Mouse (Mus musculus) kidney, embryonic 14.5 days (tissue): ENCODE results near the gene Sclt1. TPM values are rescaled to one million over a fixed set of nuclear protein-coding genes. Genes with fewer than 3 reads are reported as not detected.

Source experiments
- ATAC-seq: fragments of 200-750 bp; cut with Nextera tagmentation; 2 replicates; pipeline ENCODE4 v1.8.0; 2017; ENCODE audit warnings: moderate number of reproducible peaks, mild to moderate bottlenecking, moderate TSS enrichment, moderate library complexity; ENCODE audit not compliant: low FRiP score, low TSS enrichment
- H3K27ac ChIP-seq: fragments of 300-500 bp; sonication (generic); 2 replicates; pipeline ENCODE4 v1.5.1; 2014; ENCODE audit warnings: low read depth, mild to moderate bottlenecking, low read length, moderate library complexity, mixed read lengths
- H3K27me3 ChIP-seq: fragments of 300-500 bp; sonication (generic); 2 replicates; pipeline ENCODE4 v1.6.1; 2014; ENCODE audit warnings: mild to moderate bottlenecking, low read length; ENCODE audit not compliant: control insufficient read depth, insufficient read depth
- H3K36me3 ChIP-seq: fragments of 300-500 bp; sonication (generic); 2 replicates; pipeline ENCODE4 v1.6.1; 2014; ENCODE audit warnings: low read length, mixed read lengths; ENCODE audit not compliant: control insufficient read depth, insufficient read depth
- H3K4me1 ChIP-seq: fragments of 300-500 bp; sonication (generic); 2 replicates; pipeline ENCODE4 v1.6.1; 2014; ENCODE audit warnings: low read length, mixed read lengths; ENCODE audit not compliant: control insufficient read depth, insufficient read depth
- H3K4me2 ChIP-seq: fragments of 300-500 bp; sonication (generic); replicated peaks from 2 replicates; pipeline ENCODE4 v1.6.1; 2014; ENCODE audit warnings: low read depth, mild to moderate bottlenecking, low read length
- H3K4me3 ChIP-seq: fragments of 300-500 bp; sonication (generic); 2 replicates; pipeline ENCODE4 v1.5.1; 2014; ENCODE audit warnings: mild to moderate bottlenecking, low read length
- H3K9ac ChIP-seq: fragments of 300-500 bp; sonication (generic); 2 replicates; pipeline ENCODE4 v1.6.1; 2014; ENCODE audit warnings: low read depth, mild to moderate bottlenecking, low read length, moderate library complexity
- H3K9me3 ChIP-seq: fragments of 300-500 bp; sonication (generic); 2 replicates; pipeline ENCODE4 v1.6.1; 2016; ENCODE audit warnings: low read length; ENCODE audit not compliant: control insufficient read depth
- whole genome bisulfite sequencing: fragments of 180-500 bp; shearing (Covaris S2); extraction: QIAGEN DNeasy Blood & Tissue Kit; methylation state at CpG from one replicate; pipeline ENCODE4 v1.1.7; 2014; 5-methylcytosine and 5-hydroxymethylcytosine counted together
- polyA plus RNA-seq: library from polyadenylated mRNA; unstranded; fragments of >200 nt; fragmentation: Nextera tagmentation; extraction: Ambion mirVana; gene quantifications from 2 replicates; pipeline ENCODE4 v1.2.1, GENCODE M21; 2014

Sclt1 gene
- polyA plus RNA-seq, 1 experiment from 2014 or later: 28.2 TPM

GRCm38 (mm10) chr3:41613706-41614105 lies 128.6 kb downstream of the Sclt1 start:
- H3K9me3 ChIP-seq: no peaks in the 10 kb centered on the region
- no peaks in the 10 kb centered on the region for H3K27me3 ChIP-seq
- H3K4me3 ChIP-seq: no peak overlapping the region
- H3K27ac ChIP-seq: no peak overlapping the region
- no peak overlapping the region for H3K4me2 ChIP-seq
- 91% methylated on average over 9 of the region's 9 CpGs for WGBS
- no peaks in the 10 kb centered on the region for H3K4me1 ChIP-seq
- no peak overlapping the region for H3K9ac ChIP-seq
- H3K36me3 ChIP-seq: peaks cover 44% of the 10 kb centered on the region
- ATAC-seq: no peak

- no peak overlapping the region for H3K9ac ChIP-seq
- no peak overlapping the region for H3K27ac ChIP-seq
- no peaks in the 10 kb centered on the region for H3K27me3 ChIP-seq
- H3K36me3 ChIP-seq: peaks cover 44% of the 10 kb centered on the region
- ATAC-seq: no peak
- H3K4me3 ChIP-seq: no peak overlapping the region
- WGBS: 94% methylated on average over 3 of the region's 3 CpGs
- H3K4me1 ChIP-seq: no peaks in the 10 kb centered on the region
- H3K9me3 ChIP-seq: no peaks in the 10 kb centered on the region
- H3K4me2 ChIP-seq: no peak overlapping the region
Measured at GRCm38 (mm10) chr3:41612211-41612610, 130.1 kb downstream of the Sclt1 start.

GRCm38 (mm10) chr3:41609071-41609470 lies 133.2 kb downstream of the Sclt1 start:
- peaks cover 52% of the 10 kb centered on the region for H3K36me3 ChIP-seq
- 93% methylated on average over 5 of the region's 5 CpGs for WGBS
- H3K9ac ChIP-seq: no peak overlapping the region

GRCm38 (mm10) chr3:41607467-41607866 lies 134.8 kb downstream of the Sclt1 start:
- Histone ChIP-seq H3K9me3 (no peaks in the 10 kb centered on the region), H3K9ac (no peak overlapping the region), H3K4me3 (no peak overlapping the region), H3K36me3 (peaks cover 41% of the 10 kb centered on the region), H3K4me1 (0 out of 2 replicates have a peak, but pooled peaks cover 4% of the 10 kb centered on the region), H3K27ac (no peak overlapping the region), H3K27me3 (no peaks in the 10 kb centered on the region), H3K4me2 (no peak overlapping the region)
- no peak for ATAC-seq
- WGBS: 87% methylated on average over 8 of the region's 8 CpGs

More at GRCm38 (mm10) chr3:41609071-41609470, 133.2 kb downstream of the Sclt1 start:
- H3K27ac ChIP-seq: no peak overlapping the region
- H3K4me2 ChIP-seq: no peak overlapping the region
- H3K4me1 ChIP-seq: no peaks in the 10 kb centered on the region
- no peak overlapping the region for H3K4me3 ChIP-seq
- no peaks in the 10 kb centered on the region for H3K27me3 ChIP-seq
- no peaks in the 10 kb centered on the region for H3K9me3 ChIP-seq
- no peak for ATAC-seq

GRCm38 (mm10) chr3:41607050-41607449 lies 135.3 kb downstream of the Sclt1 start:
- Histone ChIP-seq H3K27me3 (no peaks in the 10 kb centered on the region), H3K4me2 (no peak overlapping the region), H3K4me3 (no peak overlapping the region), H3K9me3 (no peaks in the 10 kb centered on the region), H3K9ac (no peak overlapping the region), H3K36me3 (peaks cover 41% of the 10 kb centered on the region), H3K4me1 (0 out of 2 replicates have a peak, but pooled peaks cover 4% of the 10 kb centered on the region), H3K27ac (no peak overlapping the region)
- WGBS: 88% methylated on average over 9 of the region's 9 CpGs
- ATAC-seq: no peak

- 80% methylated on average over 4 of the region's 4 CpGs for WGBS
Measured at GRCm38 (mm10) chr3:41606330-41606664, 136.0 kb downstream of the Sclt1 start.

GRCm38 (mm10) chr3:41605601-41606329 lies 136.5 kb downstream of the Sclt1 start:
- H3K9ac ChIP-seq: no peak overlapping the region
- no peaks in the 10 kb centered on the region for H3K27me3 ChIP-seq
- H3K9me3 ChIP-seq: no peaks in the 10 kb centered on the region
- H3K36me3 ChIP-seq: peaks cover 33% of the 10 kb centered on the region
- 79% methylated on average over 13 of the region's 13 CpGs for WGBS
- H3K4me1 ChIP-seq: 0 out of 2 replicates have a peak, but pooled peaks cover 4% of the 10 kb centered on the region
- no peak overlapping the region for H3K27ac ChIP-seq
- no peak overlapping the region for H3K4me3 ChIP-seq
- no peak overlapping the region for H3K4me2 ChIP-seq
- peak; percentile 37; the same call in 1 of the 2 replicates for ATAC-seq

More at GRCm38 (mm10) chr3:41606330-41606664, 136.0 kb downstream of the Sclt1 start:
- Histone ChIP-seq H3K36me3 (peaks cover 37% of the 10 kb centered on the region), H3K4me3 (no peak overlapping the region), H3K9ac (no peak overlapping the region), H3K4me2 (no peak overlapping the region), H3K27me3 (no peaks in the 10 kb centered on the region), H3K4me1 (0 out of 2 replicates have a peak, but pooled peaks cover 4% of the 10 kb centered on the region), H3K9me3 (no peaks in the 10 kb centered on the region), H3K27ac (no peak overlapping the region)
- no peak for ATAC-seq

GRCm38 (mm10) chr3:41604629-41605321 lies 137.5 kb downstream of the Sclt1 start:
- H3K36me3 ChIP-seq: peaks cover 26% of the 10 kb centered on the region
- H3K27ac ChIP-seq: no peak overlapping the region
- H3K9ac ChIP-seq: no peak overlapping the region
- ATAC-seq: no peak
- WGBS: 91% methylated on average over 12 of the region's 12 CpGs
- no peak overlapping the region for H3K4me2 ChIP-seq
- no peaks in the 10 kb centered on the region for H3K9me3 ChIP-seq
- no peak overlapping the region for H3K4me3 ChIP-seq
- no peaks in the 10 kb centered on the region for H3K27me3 ChIP-seq
- 0 out of 2 replicates have a peak, but pooled peaks cover 4% of the 10 kb centered on the region for H3K4me1 ChIP-seq

- H3K9ac ChIP-seq: no peak overlapping the region
- H3K4me1 ChIP-seq: 0 out of 2 replicates have a peak, but pooled peaks cover 4% of the 10 kb centered on the region
- ATAC-seq: no peak
- H3K4me2 ChIP-seq: no peak overlapping the region
- H3K9me3 ChIP-seq: no peaks in the 10 kb centered on the region
- H3K27ac ChIP-seq: no peak overlapping the region
- H3K36me3 ChIP-seq: peaks cover 27% of the 10 kb centered on the region
- H3K27me3 ChIP-seq: no peaks in the 10 kb centered on the region
- WGBS: 43% methylated on average over 5 of the region's 5 CpGs
- H3K4me3 ChIP-seq: no peak overlapping the region
Measured at GRCm38 (mm10) chr3:41603470-41604019, 138.8 kb downstream of the Sclt1 start.
